Mouse (Mus musculus) cerebellum, adult 2 months (tissue): ENCODE measurements around the gene Son.

Experiments used
- CTCF ChIP-seq: fragments of 200-500 bp; IDR thresholded peaks from 2 replicates; pipeline ENCODE4 v1.5.1; 2011; ENCODE audit warnings: low read depth, mild to moderate bottlenecking, control low read depth, low read length, moderate library complexity, borderline replicate concordance; ENCODE audit not compliant: insufficient read depth
- POLR2A ChIP-seq: fragments of 200-500 bp; IDR thresholded peaks from 2 replicates; pipeline ENCODE4 v1.6.1; 2011; ENCODE audit warnings: low read length, control low read depth, borderline replicate concordance; ENCODE audit not compliant: insufficient read depth

GRCm38 (mm10) chr16:91644901-91645300 is 2.4 kb upstream of the Son start:
- TF ChIP-seq CTCF (no peak), POLR2A (no peak)
